Mouse (Mus musculus) heart, postnatal 14 days (tissue): ENCODE data around the gene Lmo2. TPM values are rescaled to one million over a fixed set of nuclear protein-coding genes. Genes with fewer than 3 reads are reported as not detected.
A peak's percentile ranks its signal among the peaks of the same experiment; 100 is the strongest.
"Not testable (repeated sequence)": the region's sequence is repeated elsewhere in the genome, so short reads cannot be mapped to it uniquely, and the experiment has no call there.

Experiments used
- DNase-seq, 2 experiments: peaks; one replicate each; pipeline ENCODE4 v3.0.0; 2021 to 2022
- intact Hi-C: fragments of 180-260 bp; cut with DNase I; formaldehyde crosslinking; loops from one replicate; pipeline ENCODE4 v1.15.1; 2025
- total RNA-seq, 2 experiments: library from RNA; stranded (reverse); gene quantifications; 2 replicates each; pipeline ENCODE4 v1.2.3; 2021

Lmo2 gene
- total RNA-seq, 2 experiments from 2014 or later = 16.9 to 22.2 TPM

GRCm38 (mm10) chr2:103970791-103971649 lies 13.2 kb downstream of the Lmo2 start:
- intact Hi-C loops = loop anchor here (2.0 to 5.0 kb wide), 2 partner anchors 70 to 174 kb away; partner anchors contain the start of gene Caprin1
- peak; percentile 5 to 9 for DNase-seq

- intact Hi-C loops = loop anchor here (2.0 to 5.0 kb wide), 2 partner anchors 71 to 175 kb away; partner anchors contain the start of gene Caprin1
- DNase-seq = no peak
Observed at GRCm38 (mm10) chr2:103971838-103972237, 14.1 kb downstream of the Lmo2 start.

- no peak for DNase-seq
- intact Hi-C loops = no loop called here
Observed at GRCm38 (mm10) chr2:103975904-103976303, 18.1 kb downstream of the Lmo2 start.

- intact Hi-C loops = no loop called here
- DNase-seq = no peak
Observed at GRCm38 (mm10) chr2:103977216-103977615, 19.4 kb downstream of the Lmo2 start.

GRCm38 (mm10) chr2:103977716-103978115 lies 19.9 kb downstream of the Lmo2 start:
- intact Hi-C loops = no loop called here
- DNase-seq = no peak

- intact Hi-C loops = loop anchor here (1.0 to 5.0 kb wide), 2 partner anchors 110 to 415 kb away; partner anchors contain the start of gene Abtb2
- peak; percentile 86 to 91 for DNase-seq
Observed at GRCm38 (mm10) chr2:103982250-103982649, 24.5 kb downstream of the Lmo2 start.

GRCm38 (mm10) chr2:103983146-103983545 lies 25.4 kb downstream of the Lmo2 start:
- no peak for DNase-seq
- intact Hi-C loops = loop anchor here (5.0 kb wide), 1 partner anchor 416 kb away; the partner anchor contains the start of gene Abtb2

- DNase-seq, intact Hi-C loops: not testable (repeated sequence)
Observed at GRCm38 (mm10) chr2:103987595-103987994, 29.8 kb downstream of the Lmo2 start.

- intact Hi-C loops = no loop called here
- DNase-seq = no peak
Observed at GRCm38 (mm10) chr2:103989724-103990123, 31.9 kb downstream of the Lmo2 start.

GRCm38 (mm10) chr2:103991303-103991702 lies 33.5 kb downstream of the Lmo2 start:
- intact Hi-C loops = no loop called here

GRCm38 (mm10) chr2:103992162-103992561 lies 34.4 kb downstream of the Lmo2 start:
- DNase-seq = no peak
- intact Hi-C loops = no loop called here

More at GRCm38 (mm10) chr2:103991303-103991702, 33.5 kb downstream of the Lmo2 start:
- DNase-seq = no peak

- intact Hi-C loops = no loop called here
- DNase-seq = no peak
Observed at GRCm38 (mm10) chr2:103992618-103993332, 35.0 kb downstream of the Lmo2 start.

- DNase-seq = peak in 1 of 2 experiments; percentile 16
- intact Hi-C loops = no loop called here
Observed at GRCm38 (mm10) chr2:104001076-104001475, 43.3 kb downstream of the Lmo2 start.

GRCm38 (mm10) chr2:104001861-104002260 lies 44.1 kb downstream of the Lmo2 start:
- intact Hi-C loops = no loop called here
- no peak for DNase-seq

GRCm38 (mm10) chr2:104002711-104003413 lies 45.1 kb downstream of the Lmo2 start:
- intact Hi-C loops = no loop called here
- peak; percentile 36 to 61 for DNase-seq

- DNase-seq = no peak
- intact Hi-C loops = no loop called here
Observed at GRCm38 (mm10) chr2:104007793-104008519, 50.2 kb downstream of the Lmo2 start.

- intact Hi-C loops, DNase-seq: not testable (repeated sequence)
Observed at GRCm38 (mm10) chr2:104008853-104009252, 51.1 kb downstream of the Lmo2 start.

- no peak for DNase-seq
- intact Hi-C loops = no loop called here
Observed at GRCm38 (mm10) chr2:104023096-104023495, 65.3 kb downstream of the Lmo2 start.

- DNase-seq = no peak
- intact Hi-C loops = no loop called here
Observed at GRCm38 (mm10) chr2:104024656-104025055, 66.9 kb downstream of the Lmo2 start.
